Mouse (Mus musculus): ENCODE measurements around the gene Zfp334. TPM values are rescaled to one million over a fixed set of nuclear protein-coding genes. Genes with fewer than 3 reads are reported as not detected.

Zfp334 gene
- polyA plus RNA-seq, 1 experiment = 7.3 TPM

- no peak overlapping the region for H3K27ac ChIP-seq (ENCODE audit: insufficient read depth, low read length)
- TF ChIP-seq POLR2A (IDR thresholded peaks at IDR 0.05; ENCODE audit: insufficient read depth, low read length) (no peak), CTCF (IDR thresholded peaks at IDR 0.05; ENCODE audit: low read depth, low read length) (no peak)
- H3K4me3 ChIP-seq (ENCODE audit: low read depth, low read length) = no peak overlapping the region
- H3K36me3 ChIP-seq (ENCODE audit: control insufficient read depth, insufficient read depth, low read length, poor library complexity, severe bottlenecking) = no peaks in the 10 kb centered on the region
- no peaks in the 10 kb centered on the region for H3K4me1 ChIP-seq (ENCODE audit: control insufficient read depth, insufficient read depth, low read length)
- H3K9ac ChIP-seq (ENCODE audit: low read depth, poor library complexity, severe bottlenecking) = no peak overlapping the region
- H3K9me3 ChIP-seq (replicated peaks; ENCODE audit: control insufficient read depth, insufficient read depth, low read length, poor library complexity, severe bottlenecking) = no peaks in the 10 kb centered on the region
- H3K27me3 ChIP-seq (ENCODE audit: control insufficient read depth, insufficient read depth, low read length, poor library complexity, severe bottlenecking) = no peaks in the 10 kb centered on the region
Observed at GRCm38 (mm10) chr2:165329703-165330102, 58.4 kb downstream of the Zfp334 start.

- no peaks in the 10 kb centered on the region for H3K36me3 ChIP-seq (ENCODE audit: control insufficient read depth, insufficient read depth, low read length, poor library complexity, severe bottlenecking)
- no peaks in the 10 kb centered on the region for H3K9me3 ChIP-seq (replicated peaks; ENCODE audit: control insufficient read depth, insufficient read depth, low read length, poor library complexity, severe bottlenecking)
- H3K9ac ChIP-seq (ENCODE audit: low read depth, poor library complexity, severe bottlenecking) = no peak overlapping the region
- no peak overlapping the region for H3K27ac ChIP-seq (ENCODE audit: insufficient read depth, low read length)
- H3K27me3 ChIP-seq (ENCODE audit: control insufficient read depth, insufficient read depth, low read length, poor library complexity, severe bottlenecking) = no peaks in the 10 kb centered on the region
- no peak overlapping the region for H3K4me3 ChIP-seq (ENCODE audit: low read depth, low read length)
- TF ChIP-seq POLR2A (IDR thresholded peaks at IDR 0.05; ENCODE audit: insufficient read depth, low read length) (no peak), CTCF (IDR thresholded peaks at IDR 0.05; ENCODE audit: low read depth, low read length) (no peak), EP300 (IDR thresholded peaks at IDR 0.05; ENCODE audit: insufficient read depth, low read depth, low read length) (no peak)
- peaks cover 3% of the 10 kb centered on the region for H3K4me1 ChIP-seq (ENCODE audit: control insufficient read depth, insufficient read depth, low read length)
Observed at GRCm38 (mm10) chr2:165328746-165329145, 59.3 kb downstream of the Zfp334 start.

GRCm38 (mm10) chr2:165327386-165327785 lies 60.7 kb downstream of the Zfp334 start:
- TF ChIP-seq EP300 (IDR thresholded peaks at IDR 0.05; ENCODE audit: insufficient read depth, low read depth, low read length) = no peak
- no peak for TF ChIP-seq POLR2A (IDR thresholded peaks at IDR 0.05; ENCODE audit: insufficient read depth, low read length)
- TF ChIP-seq CTCF (IDR thresholded peaks at IDR 0.05; ENCODE audit: low read depth, low read length) = no peak
- H3K27me3 ChIP-seq (ENCODE audit: control insufficient read depth, insufficient read depth, low read length, poor library complexity, severe bottlenecking) = no peaks in the 10 kb centered on the region
- H3K9ac ChIP-seq (ENCODE audit: low read depth, poor library complexity, severe bottlenecking) = no peak overlapping the region
- H3K4me3 ChIP-seq (ENCODE audit: low read depth, low read length) = no peak overlapping the region
- no peaks in the 10 kb centered on the region for H3K9me3 ChIP-seq (replicated peaks; ENCODE audit: control insufficient read depth, insufficient read depth, low read length, poor library complexity, severe bottlenecking)
- H3K27ac ChIP-seq (ENCODE audit: insufficient read depth, low read length) = no peak overlapping the region
- H3K36me3 ChIP-seq (ENCODE audit: control insufficient read depth, insufficient read depth, low read length, poor library complexity, severe bottlenecking) = no peaks in the 10 kb centered on the region
- peaks cover 5% of the 10 kb centered on the region for H3K4me1 ChIP-seq (ENCODE audit: control insufficient read depth, insufficient read depth, low read length)

GRCm38 (mm10) chr2:165326304-165327190 lies 61.5 kb downstream of the Zfp334 start, which contains the start of gene Elmo2:
Gene Elmo2, minus strand, starts transcription at chr2:165326479.
- peak within 1 kb of the TSS; percentile 84 for H3K4me3 ChIP-seq (ENCODE audit: low read depth, low read length)
- H3K9ac ChIP-seq (ENCODE audit: low read depth, poor library complexity, severe bottlenecking) = peak within 1 kb of the TSS; percentile 89
- no peaks in the 10 kb centered on the region for H3K27me3 ChIP-seq (ENCODE audit: control insufficient read depth, insufficient read depth, low read length, poor library complexity, severe bottlenecking)
- H3K36me3 ChIP-seq (ENCODE audit: control insufficient read depth, insufficient read depth, low read length, poor library complexity, severe bottlenecking) = no peaks in the 10 kb centered on the region
- TF ChIP-seq POLR2A (IDR thresholded peaks at IDR 0.05; ENCODE audit: insufficient read depth, low read length) = peak; percentile 50
- no peak for TF ChIP-seq CTCF (IDR thresholded peaks at IDR 0.05; ENCODE audit: low read depth, low read length)
- no peak within 1 kb of the TSS for H3K27ac ChIP-seq (ENCODE audit: insufficient read depth, low read length)
- H3K9me3 ChIP-seq (replicated peaks; ENCODE audit: control insufficient read depth, insufficient read depth, low read length, poor library complexity, severe bottlenecking) = no peaks in the 10 kb centered on the region
- peaks cover 5% of the 10 kb centered on the region for H3K4me1 ChIP-seq (ENCODE audit: control insufficient read depth, insufficient read depth, low read length)

- Histone ChIP-seq H3K27me3 (ENCODE audit: control insufficient read depth, insufficient read depth, low read length, poor library complexity, severe bottlenecking) (no peaks in the 10 kb centered on the region), H3K9me3 (replicated peaks; ENCODE audit: control insufficient read depth, insufficient read depth, low read length, poor library complexity, severe bottlenecking) (no peaks in the 10 kb centered on the region), H3K4me3 (ENCODE audit: low read depth, low read length) (peak overlapping the region; percentile 84), H3K9ac (ENCODE audit: low read depth, poor library complexity, severe bottlenecking) (peak overlapping the region; percentile 89), H3K27ac (ENCODE audit: insufficient read depth, low read length) (no peak overlapping the region), H3K4me1 (ENCODE audit: control insufficient read depth, insufficient read depth, low read length) (peaks cover 5% of the 10 kb centered on the region), H3K36me3 (ENCODE audit: control insufficient read depth, insufficient read depth, low read length, poor library complexity, severe bottlenecking) (no peaks in the 10 kb centered on the region)
- no peak for TF ChIP-seq POLR2A (IDR thresholded peaks at IDR 0.05; ENCODE audit: insufficient read depth, low read length)
- no peak for TF ChIP-seq CTCF (IDR thresholded peaks at IDR 0.05; ENCODE audit: low read depth, low read length)
- no peak for TF ChIP-seq EP300 (IDR thresholded peaks at IDR 0.05; ENCODE audit: insufficient read depth, low read depth, low read length)
Observed at GRCm38 (mm10) chr2:165325521-165326303, 62.3 kb downstream of the Zfp334 start.

Other genes starting within 250 kb of the Zfp334 start
- 0.35 TPM in 1 of 2 replicates, not detected in the other for gene Cdh22, start 153.4 kb downstream of the Zfp334 start, polyA plus RNA-seq (2011; ENCODE audit: insufficient read depth, insufficient read length, low read depth, missing spikeins)
- 24.6 and 29.5 TPM in 2 replicates for gene Slc35c2, start 100.4 kb downstream of the Zfp334 start, polyA plus RNA-seq (2011; ENCODE audit: insufficient read depth, insufficient read length, low read depth, missing spikeins)
- gene Elmo2, start 61.8 kb downstream of the Zfp334 start, polyA plus RNA-seq (2011; ENCODE audit: insufficient read depth, insufficient read length, low read depth, missing spikeins) = 43.3 and 43.6 TPM in 2 replicates
- not detected in 2 replicates for gene Zfp663, start 19.5 kb downstream of the Zfp334 start, polyA plus RNA-seq (2011; ENCODE audit: insufficient read depth, insufficient read length, low read depth, missing spikeins)
- 0.24 TPM in 1 of 2 replicates, not detected in the other for gene Ocstamp, start 12.1 kb upstream of the Zfp334 start, polyA plus RNA-seq (2011; ENCODE audit: insufficient read depth, insufficient read length, low read depth, missing spikeins)
- not detected in 2 replicates for gene Slc13a3, start 85.0 kb upstream of the Zfp334 start, polyA plus RNA-seq (2011; ENCODE audit: insufficient read depth, insufficient read length, low read depth, missing spikeins)
- 10.7 and 11.8 TPM in 2 replicates for gene Trp53rka, start 105.1 kb upstream of the Zfp334 start, polyA plus RNA-seq (2011; ENCODE audit: insufficient read depth, insufficient read length, low read depth, missing spikeins)
- 0.22 and 0.52 TPM in 2 replicates for gene Slc2a10, start 115.5 kb upstream of the Zfp334 start, polyA plus RNA-seq (2011; ENCODE audit: insufficient read depth, insufficient read length, low read depth, missing spikeins)
- gene Eya2, start 206.8 kb upstream of the Zfp334 start, polyA plus RNA-seq (2011; ENCODE audit: insufficient read depth, insufficient read length, low read depth, missing spikeins) = 1.3 and 3.2 TPM in 2 replicates